Mouse (Mus musculus) C2C12 (cell line): ENCODE measurements around the gene Olfr649. TPM values are rescaled to one million over a fixed set of nuclear protein-coding genes. Genes with fewer than 3 reads are reported as not detected.
A peak's percentile ranks its signal among the peaks of the same experiment; 100 is the strongest.

ENCODE experiments used
- H3K27me3 ChIP-seq: one replicate; pipeline ENCODE4 v1.6.1; 2011; ENCODE audit not compliant: control insufficient read depth, insufficient read depth, insufficient read length
- H3K36me3 ChIP-seq: one replicate; pipeline ENCODE4 v1.6.1; 2011; ENCODE audit not compliant: control insufficient read depth, insufficient read depth
- H3K4me3 ChIP-seq: one replicate; pipeline ENCODE4 v1.5.1; 2011; ENCODE audit warnings: mild to moderate bottlenecking, control low read depth; ENCODE audit not compliant: poor library complexity, insufficient read depth, severe bottlenecking
- H3K79me2 ChIP-seq: one replicate; pipeline ENCODE4 v1.6.1; 2011; ENCODE audit not compliant: control insufficient read depth, insufficient read depth
- H3K79me3 ChIP-seq: one replicate; pipeline ENCODE4 v1.6.1; 2011; ENCODE audit warnings: low read depth, control low read depth
- H3ac ChIP-seq: one replicate; pipeline ENCODE3; 2011; ENCODE audit warnings: low read depth; ENCODE audit not compliant: control insufficient read depth, insufficient read length
- CEBPB ChIP-seq: IDR thresholded peaks from one replicate; pipeline ENCODE4 v1.6.1; 2011; ENCODE audit warnings: low read depth, mild to moderate bottlenecking, control low read depth, moderate library complexity
- CTCF ChIP-seq: IDR thresholded peaks from one replicate; pipeline ENCODE4 v1.5.1; 2011; ENCODE audit not compliant: control insufficient read depth, insufficient read depth, insufficient read length
- FOSL1 ChIP-seq: IDR thresholded peaks from one replicate; pipeline ENCODE4 v1.8.0; 2011; ENCODE audit warnings: mild to moderate bottlenecking, low read length; ENCODE audit not compliant: poor library complexity, insufficient read depth, severe bottlenecking
- MAX ChIP-seq: IDR thresholded peaks from one replicate; pipeline ENCODE4 v1.6.1; 2011; ENCODE audit warnings: mild to moderate bottlenecking, control low read depth
- MYOD1 ChIP-seq: IDR thresholded peaks from one replicate; pipeline ENCODE4 v1.6.1; 2011; ENCODE audit warnings: low read depth; ENCODE audit not compliant: control insufficient read depth, insufficient read length
- MYOG ChIP-seq: IDR thresholded peaks from one replicate; pipeline ENCODE4 v1.6.1; 2011; ENCODE audit not compliant: control insufficient read depth, insufficient read length; ENCODE audit errors: extremely low read depth
- USF1 ChIP-seq: IDR thresholded peaks from one replicate; pipeline ENCODE4 v1.6.1; 2011; ENCODE audit warnings: low read depth, mild to moderate bottlenecking, control low read depth, moderate library complexity
- polyA plus RNA-seq: library from polyadenylated mRNA; unstranded; fragments of >200 nt; fragmentation: generic; extraction: Trizol; gene quantifications from one replicate; pipeline ENCODE4 v1.2.1, GENCODE M21; 2012; ENCODE audit warnings: missing spikeins

Olfr649 gene
- polyA plus RNA-seq, 1 experiment = not detected

DNA sequence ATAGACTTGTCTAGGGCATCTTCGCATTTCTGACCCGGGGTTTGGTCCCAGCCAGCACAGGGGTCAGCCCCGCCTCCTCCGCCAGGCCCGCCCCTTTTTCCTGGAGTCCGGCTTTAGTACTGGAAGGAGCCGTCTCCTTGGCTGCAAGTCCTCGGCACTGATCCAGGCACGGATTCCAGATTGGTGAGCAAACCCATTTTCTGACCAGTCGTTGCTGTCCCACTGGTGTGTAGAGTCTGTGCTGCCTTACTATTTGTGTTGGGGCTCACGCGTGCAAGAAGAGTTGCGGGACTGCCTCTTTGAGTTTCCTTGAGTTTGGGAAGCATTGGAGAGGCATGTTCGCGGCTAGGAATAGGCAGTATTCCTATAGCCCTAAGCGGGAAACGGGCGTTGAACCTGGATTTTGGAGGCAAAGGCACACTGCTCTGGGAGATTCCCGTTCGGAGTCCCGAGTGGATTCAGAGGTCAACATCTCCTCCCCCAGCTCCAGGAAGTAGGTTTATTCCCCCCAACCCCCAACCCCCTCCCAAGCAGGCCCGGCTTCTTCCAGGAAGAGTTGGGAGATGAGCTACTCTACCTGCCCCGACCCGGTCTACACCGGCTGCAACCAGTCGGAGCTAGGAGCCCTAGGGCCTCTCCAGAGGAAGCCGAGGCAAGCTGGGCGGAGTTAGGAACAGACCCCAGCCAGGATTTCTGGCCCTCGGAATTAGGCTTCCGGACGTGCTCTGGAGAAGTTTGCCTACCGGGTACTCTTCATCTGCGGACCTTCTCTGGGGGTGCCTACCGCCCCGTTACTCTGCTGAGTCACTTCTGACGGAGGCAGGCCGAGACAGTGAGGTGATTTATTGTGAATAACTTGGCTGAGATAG, 23.1 kb upstream of the Olfr649 start, which contains the start of gene Trim6:
Trim6 (plus strand) TSS at position 93 of the 869 bp plus-strand sequence.
- Histone ChIP-seq H3K36me3 (no peaks in the 10 kb centered on the region), H3K79me2 (no peaks in the 10 kb centered on the region), H3K27me3 (no peaks in the 10 kb centered on the region), H3K4me3 (no peak within 1 kb of the TSS), H3ac (no peak within 1 kb of the TSS), H3K79me3 (no peaks in the 10 kb centered on the region)
- TF ChIP-seq CEBPB = no peak
- TF ChIP-seq USF1 = no peak
- TF ChIP-seq MYOG = no peak
- TF ChIP-seq CTCF = no peak
- TF ChIP-seq MAX = no peak
- TF ChIP-seq MYOD1 = no peak
- TF ChIP-seq FOSL1 = no peak

DNA sequence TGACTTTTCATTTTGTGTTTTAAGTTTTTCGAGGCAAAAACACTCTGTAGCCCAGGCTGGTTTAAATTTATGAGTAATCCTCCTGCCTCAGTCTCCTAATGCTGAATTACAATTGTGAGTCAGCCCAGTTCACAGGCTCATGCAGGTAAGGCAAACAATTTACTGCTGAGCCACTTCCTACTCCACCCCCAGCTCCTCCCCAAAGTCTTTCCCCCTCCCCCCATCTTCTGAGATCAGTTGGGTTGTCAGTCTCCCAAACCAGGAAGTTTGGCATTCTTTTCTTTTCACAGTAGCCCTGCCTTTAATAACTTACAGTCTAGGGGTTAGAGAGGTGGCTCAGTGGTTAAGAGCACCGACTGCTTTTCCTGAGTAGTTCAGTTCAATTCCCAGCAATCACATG, 22.1 kb upstream of the Olfr649 start:
- Histone ChIP-seq H3K79me2 (no peaks in the 10 kb centered on the region), H3K27me3 (no peaks in the 10 kb centered on the region), H3K4me3 (no peak overlapping the region), H3K36me3 (no peaks in the 10 kb centered on the region), H3ac (no peak overlapping the region), H3K79me3 (no peaks in the 10 kb centered on the region)
- TF ChIP-seq CTCF (no peak), MAX (no peak), MYOD1 (no peak), FOSL1 (no peak), CEBPB (no peak), USF1 (no peak)

- no peak for TF ChIP-seq MYOG
- TF ChIP-seq MAX = no peak
- TF ChIP-seq CTCF = no peak
- TF ChIP-seq FOSL1 = no peak
- TF ChIP-seq CEBPB = no peak
- no peak for TF ChIP-seq MYOD1
- TF ChIP-seq USF1 = no peak
- Histone ChIP-seq H3K36me3 (no peaks in the 10 kb centered on the region), H3K4me3 (no peak overlapping the region), H3K79me2 (no peaks in the 10 kb centered on the region), H3K27me3 (no peaks in the 10 kb centered on the region), H3K79me3 (no peaks in the 10 kb centered on the region), H3ac (no peak overlapping the region)
These were observed 20.3 kb upstream of the Olfr649 start for GRCm38 (mm10) chr7:104216011-104216535.

DNA sequence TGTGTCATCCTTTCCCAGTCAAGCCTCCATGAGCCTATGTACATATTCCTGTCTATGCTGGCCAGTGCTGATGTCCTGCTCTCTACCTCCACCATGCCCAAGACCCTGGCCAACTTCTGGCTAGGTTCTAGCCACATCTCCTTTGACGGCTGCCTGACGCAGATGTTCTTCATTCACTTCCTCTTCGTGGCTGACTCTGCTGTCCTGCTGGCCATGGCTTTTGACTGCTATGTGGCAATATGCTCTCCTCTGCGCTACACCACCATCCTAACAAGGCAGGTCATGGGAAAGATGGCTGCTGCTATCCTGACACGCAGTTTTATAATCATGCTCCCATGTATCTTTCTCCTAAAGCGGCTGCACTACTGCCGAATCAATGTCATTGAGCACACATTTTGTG, 10.4 kb upstream of the Olfr649 start:
- Histone ChIP-seq H3K36me3 (no peaks in the 10 kb centered on the region), H3K79me2 (no peaks in the 10 kb centered on the region), H3K27me3 (no peaks in the 10 kb centered on the region), H3K4me3 (no peak overlapping the region), H3ac (no peak overlapping the region), H3K79me3 (no peaks in the 10 kb centered on the region)
- TF ChIP-seq FOSL1 = no peak

DNA sequence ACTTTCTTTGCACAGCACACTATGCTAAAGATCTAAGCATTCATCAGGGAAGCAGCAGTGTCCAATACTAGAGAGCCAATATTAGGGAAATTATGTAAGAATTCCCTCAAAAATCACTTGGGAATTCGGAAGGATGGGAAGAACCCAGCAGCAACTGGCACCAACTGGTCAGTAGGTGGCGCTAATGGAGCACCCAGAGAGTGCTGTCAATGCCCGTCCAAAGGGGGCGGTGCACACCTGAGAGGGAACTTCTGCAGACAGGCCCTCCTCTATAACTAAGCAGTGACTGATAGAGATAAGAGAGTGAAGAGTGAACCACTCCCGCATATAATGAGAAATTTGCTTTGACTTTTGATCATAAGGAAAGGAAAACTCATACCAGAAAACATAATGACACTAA, 4.0 kb upstream of the Olfr649 start:
- Histone ChIP-seq H3K36me3 (no peaks in the 10 kb centered on the region), H3ac (no peak overlapping the region), H3K79me3 (no peaks in the 10 kb centered on the region), H3K79me2 (no peaks in the 10 kb centered on the region), H3K4me3 (no peak overlapping the region), H3K27me3 (no peaks in the 10 kb centered on the region)
- TF ChIP-seq MYOD1 = no peak
- TF ChIP-seq CTCF = peak; percentile 12
- no peak for TF ChIP-seq FOSL1
- no peak for TF ChIP-seq MYOG
- TF ChIP-seq USF1 = no peak
- TF ChIP-seq CEBPB = no peak
- no peak for TF ChIP-seq MAX
